Mouse (Mus musculus): ENCODE results near the gene Tnpo3. TPM values are rescaled to one million over a fixed set of nuclear protein-coding genes. Genes with fewer than 3 reads are reported as not detected.
A peak's percentile ranks its signal among the peaks of the same experiment; 100 is the strongest.

Gene Tnpo3
- polyA plus RNA-seq, 1 experiment = 1.1 TPM

DNA sequence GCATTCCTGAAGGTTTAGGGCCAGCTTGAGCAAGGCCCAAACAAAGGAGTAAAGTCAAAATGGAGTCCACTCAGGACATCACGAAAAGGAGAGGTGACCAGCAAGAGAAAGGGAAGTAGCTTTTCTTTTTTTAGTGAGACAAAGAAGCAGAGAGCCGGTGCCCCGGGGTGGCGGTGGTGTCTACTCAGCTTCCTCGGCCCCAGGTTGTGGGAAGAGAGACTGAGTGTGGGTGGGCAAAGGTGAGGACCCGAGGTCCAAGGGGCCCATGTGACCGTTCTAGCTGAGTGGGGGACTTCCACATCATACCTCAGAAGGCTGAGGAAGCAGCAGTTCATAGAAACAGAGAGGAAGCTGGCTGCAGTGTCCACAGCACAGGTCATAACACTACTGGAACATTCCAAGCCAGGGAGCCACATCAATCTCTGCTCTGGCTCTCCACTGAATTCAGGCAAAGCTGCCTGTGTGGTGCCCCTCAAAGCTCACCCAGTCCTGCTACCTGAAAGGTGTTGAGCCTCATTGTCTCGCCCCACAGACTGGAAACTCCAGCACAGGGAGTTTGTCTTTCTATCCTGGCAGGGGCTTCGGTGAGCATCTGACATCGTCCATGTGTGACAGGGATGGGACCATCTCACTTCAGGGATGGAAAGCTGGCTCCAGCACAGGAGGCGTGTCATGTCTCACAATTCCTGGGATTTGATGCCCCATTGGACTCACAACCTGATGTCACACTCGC, 86.2 kb downstream of the Tnpo3 start:
- Histone ChIP-seq H3K27me3 (ENCODE audit: control insufficient read depth) (peaks cover 49% of the 10 kb centered on the region), H3K4me1 (ENCODE audit: control insufficient read depth) (no peaks in the 10 kb centered on the region; the same call in 1 of the 2 replicates), H3K4me3 (replicated peaks) (no peak overlapping the region), H3K9me3 (ENCODE audit: control insufficient read depth, low read length) (peaks cover 4% of the 10 kb centered on the region; the same call in 1 of the 2 replicates), H3K36me3 (ENCODE audit: control insufficient read depth) (no peaks in the 10 kb centered on the region)
- TF ChIP-seq TAL1 (IDR thresholded peaks at IDR 0.05; ENCODE audit: low read length) (no peak), GATA1 (IDR thresholded peaks at IDR 0.05; ENCODE audit: low read length) (no peak)

DNA sequence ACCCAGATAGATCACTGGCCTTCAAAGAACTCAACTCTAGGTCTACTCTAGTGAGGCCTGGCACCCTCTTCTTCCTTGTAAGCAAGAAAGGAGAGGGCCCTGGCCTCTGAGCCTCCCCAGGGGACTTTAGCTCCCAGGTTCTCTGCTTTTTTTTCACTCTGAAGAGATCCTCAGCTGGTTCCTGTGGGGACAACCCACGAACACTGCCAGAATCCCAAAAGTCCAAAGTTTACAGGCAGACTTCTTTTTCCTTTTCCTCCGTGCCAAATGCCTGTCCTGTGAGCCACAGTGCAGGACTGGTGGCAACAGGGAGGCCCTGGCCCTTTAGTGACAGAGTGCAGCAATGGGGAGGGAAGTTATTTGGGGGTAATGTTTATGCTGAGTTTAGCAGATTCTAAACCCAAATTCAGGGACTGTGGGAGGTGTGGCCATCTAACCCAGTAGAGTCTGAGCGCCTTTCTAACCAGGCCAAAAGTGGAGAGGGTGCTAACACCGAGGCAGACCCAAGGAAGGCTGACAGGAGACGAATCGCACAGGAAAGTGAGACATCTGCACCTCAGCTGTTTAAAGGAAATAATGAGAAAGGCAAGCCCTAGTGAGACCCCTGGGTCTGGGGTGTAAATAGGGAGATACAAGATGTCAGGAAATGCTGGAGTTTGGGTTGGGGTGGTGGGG, 86.9 kb downstream of the Tnpo3 start:
- H3K4me1 ChIP-seq (ENCODE audit: control insufficient read depth) = no peaks in the 10 kb centered on the region; the same call in 1 of the 2 replicates
- H3K27me3 ChIP-seq (ENCODE audit: control insufficient read depth) = peaks cover 42% of the 10 kb centered on the region
- no peaks in the 10 kb centered on the region for H3K36me3 ChIP-seq (ENCODE audit: control insufficient read depth)
- H3K4me3 ChIP-seq (replicated peaks) = no peak overlapping the region
- H3K9me3 ChIP-seq (ENCODE audit: control insufficient read depth, low read length) = peaks cover 4% of the 10 kb centered on the region; the same call in 1 of the 2 replicates
- TF ChIP-seq TAL1 (IDR thresholded peaks at IDR 0.05; ENCODE audit: low read length) (no peak), GATA1 (IDR thresholded peaks at IDR 0.05; ENCODE audit: low read length) (no peak)

GRCm38 (mm10) chr6:29517139-29517538, 92.5 kb downstream of the Tnpo3 start:
- Histone ChIP-seq H3K27me3 (ENCODE audit: control insufficient read depth) (no peaks in the 10 kb centered on the region; the same call in 1 of the 2 replicates), H3K9me3 (ENCODE audit: control insufficient read depth, low read length) (peaks cover 4% of the 10 kb centered on the region; the same call in 1 of the 2 replicates), H3K36me3 (ENCODE audit: control insufficient read depth) (no peaks in the 10 kb centered on the region), H3K4me3 (replicated peaks) (no peak overlapping the region), H3K4me1 (ENCODE audit: control insufficient read depth) (peaks cover 3% of the 10 kb centered on the region; the same call in 1 of the 2 replicates)
- TF ChIP-seq GATA1 (IDR thresholded peaks at IDR 0.05; ENCODE audit: low read length) (no peak), TAL1 (IDR thresholded peaks at IDR 0.05; ENCODE audit: low read length) (no peak)

- H3K4me1 ChIP-seq (ENCODE audit: control insufficient read depth) = peaks cover 3% of the 10 kb centered on the region; the same call in 1 of the 2 replicates
Measured at GRCm38 (mm10) chr6:29513284-29513683, 96.4 kb downstream of the Tnpo3 start.

GRCm38 (mm10) chr6:29509086-29509485, 100.6 kb downstream of the Tnpo3 start:
- Histone ChIP-seq H3K27me3 (ENCODE audit: control insufficient read depth) (peaks cover 53% of the 10 kb centered on the region), H3K4me1 (ENCODE audit: control insufficient read depth) (peaks cover 7% of the 10 kb centered on the region), H3K4me3 (replicated peaks) (no peak overlapping the region), H3K9me3 (ENCODE audit: control insufficient read depth, low read length) (no peaks in the 10 kb centered on the region), H3K36me3 (ENCODE audit: control insufficient read depth) (no peaks in the 10 kb centered on the region)
- TF ChIP-seq GATA1 (IDR thresholded peaks at IDR 0.05; ENCODE audit: low read length) (no peak), TAL1 (IDR thresholded peaks at IDR 0.05; ENCODE audit: low read length) (no peak)

More at GRCm38 (mm10) chr6:29513284-29513683, 96.4 kb downstream of the Tnpo3 start:
- Histone ChIP-seq H3K27me3 (ENCODE audit: control insufficient read depth) (peaks cover 20% of the 10 kb centered on the region), H3K36me3 (ENCODE audit: control insufficient read depth) (no peaks in the 10 kb centered on the region), H3K4me3 (replicated peaks) (no peak overlapping the region), H3K9me3 (ENCODE audit: control insufficient read depth, low read length) (no peaks in the 10 kb centered on the region)
- no peak for TF ChIP-seq TAL1 (IDR thresholded peaks at IDR 0.05; ENCODE audit: low read length)
- no peak for TF ChIP-seq GATA1 (IDR thresholded peaks at IDR 0.05; ENCODE audit: low read length)

- Histone ChIP-seq H3K4me3 (replicated peaks) (peak within 1 kb of the TSS; percentile 48), H3K27me3 (ENCODE audit: control insufficient read depth) (peaks cover 54% of the 10 kb centered on the region), H3K36me3 (ENCODE audit: control insufficient read depth) (no peaks in the 10 kb centered on the region), H3K9me3 (ENCODE audit: control insufficient read depth, low read length) (no peaks in the 10 kb centered on the region), H3K4me1 (ENCODE audit: control insufficient read depth) (peaks cover 4% of the 10 kb centered on the region)
- TF ChIP-seq TAL1 (IDR thresholded peaks at IDR 0.05; ENCODE audit: low read length) = no peak
- TF ChIP-seq GATA1 (IDR thresholded peaks at IDR 0.05; ENCODE audit: low read length) = no peak
Measured at GRCm38 (mm10) chr6:29507447-29508309, 102.0 kb downstream of the Tnpo3 start, which contains the start of gene Kcp. Gene Kcp (minus strand): TSS chr6:29507952.

- Histone ChIP-seq H3K36me3 (ENCODE audit: control insufficient read depth) (no peaks in the 10 kb centered on the region), H3K4me1 (ENCODE audit: control insufficient read depth) (peaks cover 4% of the 10 kb centered on the region), H3K9me3 (ENCODE audit: control insufficient read depth, low read length) (no peaks in the 10 kb centered on the region), H3K27me3 (ENCODE audit: control insufficient read depth) (peaks cover 54% of the 10 kb centered on the region), H3K4me3 (replicated peaks) (no peak overlapping the region)
- no peak for TF ChIP-seq GATA1 (IDR thresholded peaks at IDR 0.05; ENCODE audit: low read length)
- TF ChIP-seq TAL1 (IDR thresholded peaks at IDR 0.05; ENCODE audit: low read length) = no peak
Measured at GRCm38 (mm10) chr6:29506834-29507233, 102.9 kb downstream of the Tnpo3 start.

GRCm38 (mm10) chr6:29505493-29505892, 104.2 kb downstream of the Tnpo3 start:
- Histone ChIP-seq H3K36me3 (ENCODE audit: control insufficient read depth) (no peaks in the 10 kb centered on the region), H3K9me3 (ENCODE audit: control insufficient read depth, low read length) (no peaks in the 10 kb centered on the region), H3K4me3 (replicated peaks) (no peak overlapping the region), H3K4me1 (ENCODE audit: control insufficient read depth) (peaks cover 13% of the 10 kb centered on the region), H3K27me3 (ENCODE audit: control insufficient read depth) (peaks cover 52% of the 10 kb centered on the region)
- no peak for TF ChIP-seq TAL1 (IDR thresholded peaks at IDR 0.05; ENCODE audit: low read length)
- no peak for TF ChIP-seq GATA1 (IDR thresholded peaks at IDR 0.05; ENCODE audit: low read length)
